Mouse (Mus musculus) regulatory T cell (primary cell): ENCODE measurements around the gene Chpf.

ENCODE experiments used
- in situ Hi-C: fragments of 300-600 bp; cut with MboI, MseI; formaldehyde crosslinking; loops from one replicate; pipeline ENCODE4 v1.15.1; 2025; ENCODE audit warnings: high pct_unique_total_duplicates

Gene Chpf

DNA sequence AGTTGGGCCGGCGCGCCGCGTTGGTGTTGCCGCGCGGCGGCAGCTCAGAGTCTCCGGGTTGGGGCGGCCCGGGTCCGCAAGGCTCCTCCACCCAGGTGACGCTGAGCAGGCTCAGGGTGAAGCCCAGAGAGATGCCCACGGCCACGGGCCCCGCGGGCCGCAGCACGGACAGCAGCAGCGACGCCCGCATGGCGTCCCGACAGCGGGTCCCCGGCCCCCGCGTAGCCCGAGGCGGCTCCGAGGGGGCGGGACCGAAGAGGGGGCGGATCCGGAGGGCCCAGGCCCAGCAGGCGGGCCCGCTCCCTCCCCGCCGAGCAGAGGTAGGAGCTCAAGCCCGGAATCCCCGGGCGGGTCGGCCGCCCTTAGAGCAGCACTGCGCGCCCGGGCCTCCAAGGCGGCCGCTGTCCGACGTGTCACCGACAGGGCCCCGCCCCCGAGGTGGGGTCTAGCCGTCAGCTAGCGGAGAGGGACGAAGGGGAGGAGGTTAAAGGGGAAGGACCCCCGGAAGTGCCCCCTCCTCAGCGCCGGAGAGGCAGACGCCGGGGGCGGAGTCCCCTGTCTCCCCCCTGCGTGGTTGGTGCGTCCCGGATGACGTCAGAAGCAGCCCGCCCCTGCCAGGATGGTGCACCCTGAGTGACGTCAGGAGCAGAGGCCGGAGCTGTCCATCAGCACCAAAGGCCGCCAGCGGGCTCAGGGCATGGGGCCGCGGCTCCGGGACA is at the start of gene Chpf, which contains the start of gene Tmem198:
TSS of gene Chpf (minus strand) at position 392 of the 719 bp plus-strand sequence.
TSS of gene Tmem198 (plus strand) at position 617 of the 719 bp plus-strand sequence.
- in situ Hi-C loops, result loop anchor here (5.0 kb wide), 1 partner anchor 43 kb away; the partner anchor contains the start of gene Stk11ip

DNA sequence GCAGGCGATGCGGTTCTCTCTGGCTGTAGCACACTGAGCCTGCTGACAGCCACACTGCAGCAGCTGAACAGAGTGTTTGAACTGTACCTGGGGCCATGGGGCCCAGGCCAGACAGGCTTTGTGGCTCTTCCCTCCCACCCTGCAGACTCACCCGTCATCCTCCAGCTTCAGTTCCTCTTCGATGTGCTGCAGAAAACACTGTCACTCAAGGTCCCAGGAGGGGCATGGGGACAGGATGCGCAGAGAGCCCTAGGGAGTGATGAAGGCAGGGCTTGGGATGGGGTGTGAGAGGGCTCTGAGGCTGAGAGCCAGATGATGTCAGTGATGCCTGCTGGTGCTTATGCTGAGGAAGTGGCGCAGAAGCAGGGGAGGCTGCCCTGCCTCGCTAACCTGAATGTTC is 45.6 kb upstream of the Chpf start:
- in situ Hi-C loops, result loop anchor here (5.0 kb wide), 1 partner anchor 47 kb away; the partner anchor contains the start of genes Chpf and Tmem198

DNA sequence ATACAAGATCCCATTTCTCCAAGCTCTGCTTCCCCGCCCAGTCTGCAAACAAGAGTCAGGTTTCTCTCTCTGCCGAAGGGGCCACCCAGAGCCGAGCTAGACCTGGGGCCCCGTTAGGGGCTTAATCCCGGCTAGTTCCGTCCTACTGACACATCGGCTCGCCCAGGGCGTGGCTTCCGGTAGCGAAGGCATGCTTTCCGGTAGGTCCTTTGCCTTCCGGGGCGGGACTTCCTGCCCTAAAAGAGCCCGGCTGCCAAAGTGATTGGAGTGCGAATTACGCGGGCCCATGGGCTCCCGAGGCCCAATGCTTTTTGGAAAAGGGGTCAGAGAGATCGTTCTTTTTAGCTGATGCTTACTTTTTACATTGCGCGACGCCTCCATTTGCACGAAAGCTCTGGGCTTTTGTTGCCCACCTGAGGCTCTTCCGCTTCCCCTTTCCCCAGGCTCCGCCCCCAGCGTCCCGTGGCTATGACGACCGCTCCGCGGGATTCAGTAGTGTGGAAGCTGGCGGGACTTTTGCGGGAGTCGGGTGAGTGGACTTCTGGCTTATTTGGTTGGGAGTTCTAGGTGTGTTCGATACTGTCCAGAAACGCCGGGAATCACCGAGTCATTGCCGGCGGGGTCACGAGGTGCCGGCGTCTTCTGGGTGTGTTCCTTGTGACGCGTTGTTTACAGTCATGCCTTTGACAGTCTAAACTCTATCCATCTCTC is 42.4 kb upstream of the Chpf start, which contains the start of gene Stk11ip:
TSS of gene Stk11ip (plus strand) at position 209 of the 711 bp plus-strand sequence.
- in situ Hi-C loops, result loop anchor here (5.0 kb wide), 1 partner anchor 44 kb away; the partner anchor contains the start of genes Chpf and Tmem198

DNA sequence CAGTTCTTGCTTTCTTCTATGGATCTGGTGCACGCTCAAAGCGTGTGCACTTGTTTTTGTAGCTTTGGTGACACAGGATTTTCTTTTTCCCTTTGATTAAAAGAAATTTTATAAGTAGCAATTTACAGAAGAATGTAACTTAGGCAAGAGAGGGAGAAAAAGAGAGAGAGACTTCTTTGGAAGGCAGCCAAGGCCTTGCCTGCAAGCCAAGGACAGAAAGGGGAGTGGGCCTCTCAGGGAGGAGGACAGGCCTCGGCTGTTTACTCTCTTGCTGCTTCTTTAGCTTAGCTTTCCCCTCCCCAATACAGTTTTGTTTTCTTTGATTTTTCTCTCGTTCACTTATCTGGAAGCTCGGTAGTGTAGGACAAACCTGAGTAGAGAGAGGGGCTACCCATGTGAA is 40.5 kb upstream of the Chpf start:
- in situ Hi-C loops, result no loop called here

DNA sequence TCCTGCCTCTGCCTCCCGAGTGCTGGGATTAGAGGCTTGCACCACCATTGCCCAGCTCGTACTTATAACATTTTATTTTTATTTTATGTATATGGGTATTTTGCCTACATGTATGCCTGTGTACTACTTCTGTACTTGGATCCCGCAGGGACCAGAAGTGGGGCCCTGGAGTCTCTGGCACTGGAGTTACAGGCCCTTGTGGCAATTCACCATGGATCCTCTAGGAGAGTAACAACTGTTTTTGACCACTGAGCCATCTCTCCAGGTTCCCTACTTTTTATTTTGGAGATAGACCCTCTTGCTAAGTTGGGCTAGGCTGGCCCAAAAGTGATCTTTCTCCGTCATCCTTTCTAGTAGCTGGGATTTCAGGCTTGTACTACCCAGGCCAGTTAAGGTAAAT is 39.3 kb upstream of the Chpf start:
- in situ Hi-C loops, result no loop called here

DNA sequence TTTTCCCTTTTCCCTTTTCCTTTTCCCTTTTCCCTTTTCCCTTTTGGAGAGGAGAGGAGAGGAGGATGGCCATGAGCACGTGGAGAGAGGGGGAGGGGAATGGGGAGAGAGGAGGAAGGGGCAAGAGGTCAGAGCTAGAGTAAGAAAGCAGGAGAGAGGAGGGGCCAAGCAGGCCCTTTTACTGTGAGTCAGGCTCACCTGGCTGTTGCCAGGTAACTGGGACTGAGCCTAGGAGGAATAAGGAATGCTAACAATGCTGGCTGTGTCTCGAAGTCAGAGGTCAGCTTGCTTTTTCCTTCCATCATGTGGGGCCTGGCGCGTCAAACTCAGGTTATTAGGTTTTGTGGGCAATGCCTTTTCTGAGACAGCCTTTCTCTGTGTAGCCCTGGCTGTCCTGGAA is 38.9 kb upstream of the Chpf start:
- in situ Hi-C loops, result no loop called here

GRCm38 (mm10) chr1:75516703-75517380 is 37.7 kb upstream of the Chpf start:
- in situ Hi-C loops, result no loop called here

- in situ Hi-C loops, result no loop called here
Measured at GRCm38 (mm10) chr1:75512550-75512949, 33.4 kb upstream of the Chpf start.

- in situ Hi-C loops, result no loop called here
Measured at GRCm38 (mm10) chr1:75511437-75512210, 32.5 kb upstream of the Chpf start.

- in situ Hi-C loops, result no loop called here
Measured at GRCm38 (mm10) chr1:75510154-75510553, 31.0 kb upstream of the Chpf start.

DNA sequence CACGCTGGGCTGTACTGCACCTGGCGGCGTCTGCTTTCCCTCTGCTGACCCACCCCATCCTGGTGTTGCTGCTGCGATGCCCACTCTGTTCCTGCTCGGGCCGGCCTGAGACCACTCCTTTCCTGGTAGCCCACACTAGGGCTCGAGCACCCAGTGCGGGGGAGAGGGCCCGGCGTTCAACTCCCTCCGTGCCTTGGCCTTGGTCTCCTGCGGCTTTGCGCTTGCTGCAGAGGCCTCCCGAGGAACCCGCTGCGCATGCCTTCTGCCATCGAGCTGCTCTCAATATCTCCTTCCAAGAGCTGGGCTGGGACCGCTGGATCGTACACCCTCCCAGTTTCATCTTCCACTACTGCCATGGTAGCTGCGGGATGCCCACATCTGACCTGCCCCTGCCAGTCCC is 30.5 kb upstream of the Chpf start:
- in situ Hi-C loops, result no loop called here

GRCm38 (mm10) chr1:75507006-75507405 is 27.9 kb upstream of the Chpf start, which contains the start of gene Inha:
Inha (plus strand) TSS chr1:75507077.
- in situ Hi-C loops, result no loop called here

DNA sequence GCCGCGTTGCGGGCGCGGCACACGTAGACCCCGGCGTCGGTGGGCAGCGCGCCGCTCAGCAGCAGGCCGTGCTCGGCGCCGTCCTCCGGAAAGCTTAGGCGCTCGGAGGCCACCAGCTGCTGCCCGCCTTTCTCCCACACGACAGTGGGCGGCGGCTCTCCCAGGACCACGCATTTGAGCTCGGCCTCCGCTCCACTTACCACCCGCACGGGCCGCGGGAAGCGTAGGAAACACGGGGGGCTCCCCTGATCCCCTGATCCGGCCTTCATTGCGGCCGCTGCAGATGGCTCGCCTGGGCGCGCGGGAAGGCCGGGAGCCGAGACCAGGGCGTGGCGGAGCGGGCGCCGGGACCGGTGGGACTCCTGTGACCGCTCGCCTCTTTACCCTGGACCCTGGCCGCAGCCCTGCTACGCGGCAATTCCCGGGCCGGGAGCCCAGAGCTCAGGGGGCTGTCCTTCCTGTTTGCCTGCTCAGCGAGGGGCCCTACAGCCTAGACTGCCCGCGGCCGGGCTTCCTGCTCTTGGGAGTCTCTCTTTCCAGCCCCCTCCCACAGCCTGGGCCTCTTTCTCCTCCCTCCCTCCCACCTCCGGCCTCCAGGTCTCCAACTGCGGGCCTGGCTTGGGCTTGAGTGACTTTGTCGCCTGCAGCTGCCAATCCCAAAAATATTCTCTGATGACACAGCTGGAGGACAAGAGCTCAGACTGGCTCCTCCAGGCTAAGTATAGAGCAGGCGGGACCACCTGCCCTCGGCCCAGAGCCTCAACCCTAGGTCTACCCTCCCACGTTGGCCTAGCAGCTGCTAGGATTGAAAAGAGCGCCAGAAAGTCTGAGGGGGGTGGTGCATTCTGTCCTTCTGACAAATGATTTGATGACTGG is 27.1 kb upstream of the Chpf start, which contains the start of gene Obsl1:
TSS of gene Obsl1 (minus strand) at position 497 of the 876 bp plus-strand sequence.
- in situ Hi-C loops, result no loop called here

DNA sequence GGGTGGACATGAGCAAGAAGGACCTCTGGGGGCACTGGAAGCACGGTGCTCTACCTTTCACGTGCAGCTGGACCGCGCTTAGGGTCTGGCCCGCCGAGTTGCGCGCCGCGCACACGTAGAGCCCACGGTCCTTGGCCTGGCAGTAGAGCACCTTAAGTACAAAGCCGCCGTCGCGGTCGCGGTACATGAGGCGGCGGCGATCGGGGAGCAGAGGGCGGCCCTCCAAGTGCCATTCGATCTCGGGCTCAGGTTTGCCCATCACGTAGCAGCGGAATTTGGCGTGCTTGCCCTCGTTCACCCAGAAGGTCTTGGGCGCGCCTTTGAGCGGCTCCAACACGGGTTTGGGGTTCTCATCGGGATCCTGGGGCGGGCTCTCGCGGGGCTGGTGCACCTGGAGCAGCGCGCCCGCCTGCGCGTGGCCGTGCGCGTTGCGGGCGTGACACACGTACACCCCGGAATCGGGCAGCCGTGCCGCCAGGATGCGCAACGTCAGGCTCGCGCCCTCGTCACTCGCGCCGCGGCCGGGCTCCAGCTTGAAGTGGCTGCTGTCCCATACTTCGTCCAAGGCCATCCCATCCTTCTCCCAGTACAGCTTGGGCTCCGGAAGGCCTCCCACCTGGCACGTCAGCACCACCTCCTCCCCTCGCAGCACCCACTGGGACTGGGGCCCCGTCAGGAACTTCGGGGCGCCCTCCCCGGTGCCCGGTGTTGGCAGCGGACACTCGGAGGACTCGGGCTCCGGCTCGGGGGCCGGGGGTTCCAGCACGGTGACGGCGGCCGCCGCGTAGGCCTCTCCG is 26.2 kb upstream of the Chpf start:
- in situ Hi-C loops, result no loop called here

GRCm38 (mm10) chr1:75504256-75505045 is 25.3 kb upstream of the Chpf start:
- in situ Hi-C loops, result no loop called here

DNA sequence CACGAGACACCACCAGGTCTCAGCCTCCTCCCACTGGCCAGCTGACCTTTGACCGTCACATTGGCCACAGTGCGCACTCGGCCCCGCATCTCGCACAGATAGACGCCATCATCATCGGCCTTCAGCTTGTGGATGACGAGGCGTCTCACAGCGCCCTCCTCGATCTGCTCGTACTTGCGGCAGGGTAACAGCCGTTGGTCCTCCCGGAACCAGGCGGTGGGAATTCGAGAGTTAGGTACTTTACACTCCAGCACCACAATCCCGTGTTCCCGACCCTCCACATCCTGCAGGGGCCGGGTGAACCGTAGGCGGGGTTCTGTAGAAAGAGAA is 24.5 kb upstream of the Chpf start:
- in situ Hi-C loops, result no loop called here

- in situ Hi-C loops, result no loop called here
Measured at GRCm38 (mm10) chr1:75502945-75503650, 24.0 kb upstream of the Chpf start.

GRCm38 (mm10) chr1:75501905-75502304 is 22.8 kb upstream of the Chpf start:
- in situ Hi-C loops, result no loop called here
